Mouse (Mus musculus) 3T3-L1 (cell line): ENCODE measurements around the gene Creb3l2.
A peak's percentile ranks its signal among the peaks of the same experiment; 100 is the strongest.

Source experiments
- DNase-seq: peaks from one replicate; pipeline ENCODE4 v3.0.0-alpha.2; 2015; ENCODE audit warnings: low read depth, low spot score

Gene Creb3l2

DNA sequence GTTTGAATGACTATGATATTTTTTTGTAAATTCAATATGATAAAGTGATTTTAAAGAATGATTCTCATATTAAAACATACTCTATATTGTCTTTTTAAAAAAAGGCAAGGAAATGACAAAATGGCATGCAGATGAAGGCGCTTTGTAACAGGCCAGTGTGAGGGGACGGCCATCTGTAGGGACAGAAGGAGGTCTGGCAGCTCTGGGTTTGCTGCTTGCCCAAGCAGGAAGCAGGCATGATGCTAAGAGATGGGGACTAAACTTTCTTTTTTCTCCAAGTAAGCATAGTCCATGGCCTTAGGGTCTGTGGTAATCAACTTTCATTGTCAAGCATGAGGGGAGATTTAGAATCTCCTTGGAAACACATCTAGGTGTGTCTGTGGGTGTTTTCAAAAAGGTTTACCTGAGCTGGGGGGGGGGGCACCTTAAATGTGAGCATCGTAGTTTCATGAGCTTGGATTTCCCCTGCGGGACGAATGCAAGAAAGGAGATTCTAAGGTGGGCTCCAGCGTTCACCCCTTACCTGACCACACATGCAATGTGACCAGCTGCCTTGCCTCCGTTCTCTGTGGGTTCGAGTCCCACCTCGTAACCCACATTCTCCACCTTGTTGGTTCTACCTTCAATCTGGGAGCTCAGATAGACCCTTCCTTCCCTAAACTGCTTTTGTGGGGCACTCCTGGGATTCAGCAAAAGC is 115.9 kb downstream of the Creb3l2 start:
- DNase-seq = no peak

- DNase-seq = no peak
Observed at GRCm38 (mm10) chr6:37325076-37325475, 116.9 kb downstream of the Creb3l2 start.

GRCm38 (mm10) chr6:37322641-37323040 is 119.3 kb downstream of the Creb3l2 start:
- DNase-seq = no peak

GRCm38 (mm10) chr6:37322088-37322487 is 119.9 kb downstream of the Creb3l2 start:
- no peak for DNase-seq

DNA sequence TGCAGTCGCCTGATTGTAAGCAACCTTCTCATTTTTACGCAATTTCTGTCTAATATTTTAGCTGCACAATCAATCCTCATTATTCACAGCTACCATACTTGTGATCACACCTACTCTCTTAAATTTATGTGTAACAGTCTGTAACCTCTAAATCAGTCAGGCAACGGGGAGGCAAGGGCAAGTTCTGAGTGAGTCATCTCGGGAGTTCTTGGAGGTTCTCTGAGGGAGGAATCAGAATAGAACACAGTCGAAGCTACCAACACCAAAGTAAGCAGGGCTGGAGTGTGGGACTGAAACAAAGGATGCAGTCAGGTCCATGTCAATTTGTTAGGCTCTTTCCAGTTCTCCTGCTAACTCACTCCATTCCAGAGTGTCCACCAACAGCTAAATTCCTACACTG is 124.0 kb downstream of the Creb3l2 start:
- peak; percentile 19 for DNase-seq

DNA sequence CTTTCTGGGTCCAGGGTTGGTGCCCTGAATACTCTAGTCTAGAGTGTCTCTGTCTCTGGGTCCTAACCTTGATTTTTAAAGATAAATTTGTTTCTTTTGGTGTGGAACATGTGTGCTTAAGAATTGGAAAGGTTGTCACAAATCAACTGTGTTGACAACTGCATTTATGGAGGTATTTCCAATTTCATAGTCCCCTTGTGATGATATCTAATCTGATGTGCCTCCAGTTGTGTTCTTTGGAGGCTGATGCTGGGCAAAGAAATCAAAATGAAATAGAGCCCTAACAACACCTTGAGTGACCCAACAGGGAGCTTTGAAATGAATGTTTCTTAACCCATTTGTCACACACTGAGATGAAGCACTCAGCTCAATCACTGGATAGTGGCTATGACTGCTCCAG is 126.5 kb downstream of the Creb3l2 start:
- no peak for DNase-seq

- DNase-seq = no peak
Observed at GRCm38 (mm10) chr6:37310601-37311000, 131.3 kb downstream of the Creb3l2 start.

GRCm38 (mm10) chr6:37306616-37307015 is 135.3 kb downstream of the Creb3l2 start:
- DNase-seq = no peak

- no peak for DNase-seq
Observed at GRCm38 (mm10) chr6:37300492-37300891, 141.5 kb downstream of the Creb3l2 start.

DNA sequence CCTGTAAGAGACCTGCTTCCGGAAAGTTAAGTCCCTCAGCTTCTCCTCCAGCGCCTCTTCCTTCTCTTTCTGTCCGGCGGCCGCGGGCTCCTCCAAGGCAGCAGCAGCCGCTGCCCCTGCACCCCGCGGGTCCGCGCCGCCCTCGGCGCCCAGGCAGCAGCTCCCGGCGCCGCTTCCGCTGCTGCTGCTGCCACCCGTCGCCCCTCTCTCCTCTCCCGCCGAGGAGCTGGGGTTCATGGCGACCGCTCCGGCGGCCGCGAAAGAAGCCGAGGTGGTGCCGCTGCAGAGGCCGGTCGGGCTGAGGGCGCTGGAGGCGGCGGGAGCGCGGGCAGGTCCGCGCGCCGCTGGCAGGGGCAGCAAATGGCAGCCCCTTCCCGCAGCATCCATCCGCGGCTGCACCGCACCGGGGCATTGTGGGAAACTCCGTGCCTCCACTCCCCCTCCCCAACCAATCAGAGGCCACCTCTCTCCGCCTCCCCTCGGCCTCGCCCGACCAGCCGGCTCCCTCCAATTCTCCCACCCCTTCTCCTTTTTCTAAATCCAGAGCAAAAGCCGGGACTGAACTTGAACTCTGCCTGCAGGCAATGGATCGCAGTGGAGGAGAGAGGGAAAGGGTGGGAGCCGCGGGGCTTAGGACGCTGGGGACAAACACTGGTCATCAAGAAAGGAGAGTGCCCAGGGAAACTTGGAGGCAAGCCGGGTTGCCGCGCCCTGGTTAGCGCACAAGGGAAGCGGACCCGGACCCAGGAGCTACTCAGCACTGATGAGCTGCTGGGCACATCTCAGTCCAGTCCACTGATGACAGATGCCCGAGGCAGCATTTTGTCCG is 142.2 kb downstream of the Creb3l2 start, which contains the start of gene Dgki:
Gene Dgki, minus strand, starts transcription at position 623 of the 829 bp plus-strand sequence.
- no peak for DNase-seq

DNA sequence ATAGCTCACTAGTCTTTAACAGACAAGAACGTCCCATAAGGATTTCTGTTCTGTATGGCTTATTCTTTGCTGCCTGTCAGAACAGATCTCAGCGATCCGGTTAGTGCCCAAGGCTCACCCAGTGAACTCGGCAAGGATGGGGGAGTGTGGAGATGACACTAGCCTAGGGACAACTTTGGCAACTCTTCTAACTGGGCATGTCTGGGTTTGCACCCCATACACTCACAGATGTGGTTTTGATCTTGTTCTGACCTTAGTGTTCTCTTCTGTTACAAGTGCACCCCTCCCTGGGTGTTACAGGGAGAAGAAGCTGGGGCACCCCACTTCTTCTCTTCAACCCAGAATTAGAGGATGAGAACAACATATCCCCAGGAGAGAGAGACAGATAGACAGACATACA is 143.0 kb downstream of the Creb3l2 start:
- DNase-seq = no peak

DNA sequence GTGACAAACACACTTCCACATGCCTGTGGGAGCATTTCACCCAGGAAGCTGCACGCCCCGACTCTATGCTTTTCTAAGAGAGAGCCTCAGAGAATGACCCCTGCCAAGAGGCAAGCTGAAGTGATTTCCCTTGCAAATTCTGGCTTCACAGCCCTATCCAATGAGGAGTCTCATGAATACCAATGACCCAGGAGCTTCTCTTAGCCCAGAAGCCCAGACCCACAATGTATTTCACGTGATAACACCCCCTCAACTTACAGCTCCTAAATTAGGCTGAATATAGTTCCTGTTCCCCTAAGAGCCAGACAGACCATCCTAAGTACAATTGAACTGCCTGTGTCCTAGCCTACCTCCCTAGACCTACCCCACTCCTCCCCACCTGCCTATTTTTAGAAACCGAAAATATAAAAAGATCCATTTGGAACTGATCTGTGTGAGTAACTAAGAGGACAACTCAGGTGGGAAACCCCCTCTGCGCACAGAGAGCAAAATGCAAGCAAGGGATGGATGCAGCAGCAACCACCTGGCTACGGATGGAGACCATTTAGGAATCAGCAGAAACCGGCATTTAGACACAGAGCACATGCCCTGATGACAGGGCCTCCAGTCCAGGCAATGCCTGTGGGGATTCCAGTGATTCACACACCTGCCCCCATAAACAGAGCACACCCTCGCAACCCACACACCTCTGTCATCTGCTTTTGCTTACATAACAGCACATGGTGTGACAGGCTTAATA is 144.0 kb downstream of the Creb3l2 start:
- no peak for DNase-seq

GRCm38 (mm10) chr6:37292068-37292467 is 149.9 kb downstream of the Creb3l2 start:
- DNase-seq = no peak

- DNase-seq = no peak
Observed at GRCm38 (mm10) chr6:37291171-37291570, 150.8 kb downstream of the Creb3l2 start.

- DNase-seq = no peak
Observed at GRCm38 (mm10) chr6:37290691-37291090, 151.3 kb downstream of the Creb3l2 start.

DNA sequence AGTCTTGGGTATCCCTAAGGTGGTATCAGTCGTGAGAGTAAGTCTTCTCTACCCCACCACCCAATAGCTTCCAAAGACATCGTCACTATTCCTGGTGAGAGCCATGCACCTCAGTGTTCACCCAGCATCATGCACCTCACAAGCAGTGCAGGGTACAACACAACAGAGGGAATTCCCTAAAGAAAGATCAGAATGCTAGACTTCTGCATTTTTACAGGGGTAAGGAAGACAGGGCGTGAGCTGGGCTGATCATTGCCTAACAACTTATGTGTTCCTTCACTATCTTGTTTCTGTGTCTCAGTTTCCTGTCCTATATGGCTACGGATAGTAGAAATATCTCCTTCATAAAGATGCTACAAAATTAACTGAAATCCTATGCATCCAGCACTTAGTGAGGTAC is 155.8 kb downstream of the Creb3l2 start:
- DNase-seq = no peak

DNA sequence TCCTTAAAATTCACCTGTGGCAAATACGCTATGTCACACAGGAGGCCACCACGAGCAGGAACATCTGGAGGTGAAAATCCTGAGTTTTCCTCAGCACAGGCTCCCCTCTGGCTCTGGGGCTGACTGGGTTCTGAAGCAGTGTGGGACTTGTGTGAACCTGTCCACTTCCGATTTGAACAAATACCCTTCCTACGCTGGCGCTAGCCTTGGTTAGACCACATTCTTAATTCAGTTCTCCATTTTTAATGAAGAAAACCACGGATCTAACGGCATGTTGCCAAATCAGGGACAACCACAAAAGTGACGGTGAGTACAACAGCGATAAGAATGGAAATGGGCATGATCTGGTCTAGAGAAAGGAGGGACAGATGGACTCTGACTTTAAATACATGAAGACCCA is 157.1 kb downstream of the Creb3l2 start:
- no peak for DNase-seq

- peak; percentile 80 for DNase-seq
Observed at GRCm38 (mm10) chr6:37283336-37283735, 158.6 kb downstream of the Creb3l2 start.

DNA sequence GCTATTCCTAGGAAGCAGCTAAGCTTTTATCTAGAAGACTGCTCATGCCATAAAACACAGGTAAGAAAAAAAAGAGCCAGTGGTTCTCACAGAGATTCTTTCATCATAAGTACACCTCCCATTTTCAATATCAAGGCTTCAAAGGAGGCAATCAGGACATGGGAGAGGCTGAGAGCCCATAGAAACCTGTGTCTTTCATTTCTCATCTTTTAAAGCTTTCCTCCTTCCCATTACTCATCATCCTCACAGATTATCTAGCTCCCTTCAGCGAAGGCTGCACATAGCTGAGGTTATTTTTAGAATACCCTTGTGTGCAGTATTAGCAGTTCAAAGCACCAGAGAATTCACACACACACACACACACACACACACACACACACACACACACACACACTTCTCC is 159.3 kb downstream of the Creb3l2 start:
- DNase-seq = no peak
